Mouse (Mus musculus) lung, postnatal 0 days (tissue): ENCODE data around the gene Cobll1. TPM values are rescaled to one million over a fixed set of nuclear protein-coding genes. Genes with fewer than 3 reads are reported as not detected.

Source experiments
- ATAC-seq: fragments of 200-750 bp; cut with Nextera tagmentation; 2 replicates; pipeline ENCODE4 v1.8.0; 2017; ENCODE audit warnings: moderate library complexity
- DNase-seq: peaks from one replicate; pipeline ENCODE4 v3.0.0-alpha.2; 2016; ENCODE audit warnings: low spot score
- H3K27ac ChIP-seq: fragments of 300-500 bp; sonication (generic); 2 replicates; pipeline ENCODE4 v1.5.1; 2014; ENCODE audit warnings: antibody characterized with exemption, mild to moderate bottlenecking, low read length, mixed read lengths
- H3K27me3 ChIP-seq: fragments of 300-500 bp; sonication (generic); replicated peaks from 2 replicates; pipeline ENCODE4 v1.6.1; 2014; ENCODE audit warnings: low read length, mixed read lengths; ENCODE audit not compliant: insufficient read depth
- H3K36me3 ChIP-seq: fragments of 300-500 bp; sonication (generic); 2 replicates; pipeline ENCODE4 v1.6.1; 2014; ENCODE audit warnings: low read length, mixed read lengths; ENCODE audit not compliant: insufficient read depth
- H3K4me1 ChIP-seq: fragments of 300-500 bp; sonication (generic); 2 replicates; pipeline ENCODE4 v1.6.1; 2014; ENCODE audit warnings: antibody characterized with exemption, low read depth, low read length, mixed read lengths; ENCODE audit not compliant: insufficient read depth
- H3K4me2 ChIP-seq: fragments of 300-500 bp; sonication (generic); replicated peaks from 2 replicates; pipeline ENCODE4 v1.6.1; 2014; ENCODE audit warnings: low read depth, mild to moderate bottlenecking, low read length, moderate library complexity, mixed read lengths
- H3K4me3 ChIP-seq: fragments of 300-500 bp; sonication (generic); 2 replicates; pipeline ENCODE4 v1.5.1; 2014; ENCODE audit warnings: low read depth, low read length
- H3K9ac ChIP-seq: fragments of 300-500 bp; sonication (generic); replicated peaks from 2 replicates; pipeline ENCODE4 v1.6.1; 2014; ENCODE audit warnings: low read depth, mild to moderate bottlenecking
- H3K9me3 ChIP-seq: fragments of 300-500 bp; sonication (generic); 2 replicates; pipeline ENCODE4 v1.6.1; 2016; ENCODE audit warnings: low read length, mixed read lengths
- CTCF ChIP-seq: IDR thresholded peaks from 2 replicates; pipeline ENCODE4 v1.5.1; 2016; ENCODE audit warnings: antibody characterized with exemption, mild to moderate bottlenecking
- EP300 ChIP-seq: IDR thresholded peaks from 2 replicates; pipeline ENCODE4 v1.6.1; 2016; ENCODE audit warnings: antibody characterized with exemption, mild to moderate bottlenecking, control low read depth
- WGBS: fragments of 180-500 bp; shearing (Covaris S2); extraction: QIAGEN DNeasy Blood & Tissue Kit; methylation state at CpG from one replicate; pipeline ENCODE4 v1.1.7; 2014; 5-methylcytosine and 5-hydroxymethylcytosine counted together
- polyA plus RNA-seq: library from polyadenylated mRNA; unstranded; fragments of >200 nt; fragmentation: Nextera tagmentation; extraction: Ambion mirVana; gene quantifications from 2 replicates; pipeline ENCODE4 v1.2.1, GENCODE M21; 2015

Cobll1 gene
- polyA plus RNA-seq, 1 experiment from 2014 or later = 9.4 TPM

DNA sequence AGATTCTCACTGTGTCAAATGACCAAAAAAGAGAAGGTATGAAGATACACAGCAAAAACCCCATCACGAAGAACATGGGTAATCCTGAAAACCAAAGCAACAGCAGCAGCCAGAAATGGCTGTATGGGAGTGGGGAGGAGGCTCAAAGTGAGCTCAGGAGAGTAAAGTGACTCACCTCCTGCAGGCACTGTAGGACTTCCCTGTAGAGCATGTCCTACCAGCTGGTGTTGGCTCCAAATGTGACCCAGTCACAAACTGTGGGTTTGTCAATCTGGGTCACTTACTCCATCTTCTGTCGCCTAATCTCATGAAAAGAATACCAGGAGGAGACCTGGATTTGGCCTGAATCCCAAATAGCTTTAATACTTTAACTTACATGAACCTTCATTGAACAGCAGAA lies 81.9 kb downstream of the Cobll1 start:
- DNase-seq = no peak
- no peak overlapping the region for H3K4me2 ChIP-seq
- TF ChIP-seq CTCF = no peak
- TF ChIP-seq EP300 = no peak
- H3K9ac ChIP-seq = no peak overlapping the region
- H3K9me3 ChIP-seq = no peaks in the 10 kb centered on the region
- WGBS = 74% methylated on average over 2 of the region's 2 CpGs
- no peaks in the 10 kb centered on the region for H3K36me3 ChIP-seq
- H3K4me1 ChIP-seq = no peaks in the 10 kb centered on the region
- H3K27ac ChIP-seq = no peak overlapping the region
- no peaks in the 10 kb centered on the region for H3K27me3 ChIP-seq
- H3K4me3 ChIP-seq = no peak overlapping the region
- no peak for ATAC-seq

DNA sequence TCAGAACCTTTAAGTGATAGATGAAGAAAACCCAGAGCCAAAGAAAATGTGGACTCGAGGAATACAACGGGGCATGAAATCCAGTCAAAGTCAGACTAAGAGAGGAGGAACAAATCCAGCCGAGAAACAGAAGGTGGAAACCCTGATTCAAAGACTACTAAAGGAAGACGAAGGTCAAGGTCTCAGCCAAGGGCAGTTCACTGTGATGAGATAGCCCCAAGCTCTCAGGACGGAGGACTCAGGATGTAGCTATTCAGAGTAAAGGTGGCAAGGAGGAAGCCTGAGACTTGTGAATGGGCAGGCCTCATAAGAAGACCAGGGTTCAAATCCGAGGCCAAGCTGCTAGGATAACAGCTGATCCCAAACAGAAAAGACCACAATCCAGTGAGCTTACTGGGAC lies 90.3 kb downstream of the Cobll1 start:
- Histone ChIP-seq H3K27ac (no peak overlapping the region), H3K4me1 (no peaks in the 10 kb centered on the region), H3K4me3 (no peak overlapping the region), H3K9me3 (no peaks in the 10 kb centered on the region), H3K4me2 (no peak overlapping the region), H3K36me3 (no peaks in the 10 kb centered on the region), H3K9ac (no peak overlapping the region), H3K27me3 (no peaks in the 10 kb centered on the region)
- no peak for DNase-seq
- TF ChIP-seq EP300 (no peak), CTCF (no peak)
- ATAC-seq = no peak
- WGBS = 88% methylated on average over 6 of the region's 6 CpGs

DNA sequence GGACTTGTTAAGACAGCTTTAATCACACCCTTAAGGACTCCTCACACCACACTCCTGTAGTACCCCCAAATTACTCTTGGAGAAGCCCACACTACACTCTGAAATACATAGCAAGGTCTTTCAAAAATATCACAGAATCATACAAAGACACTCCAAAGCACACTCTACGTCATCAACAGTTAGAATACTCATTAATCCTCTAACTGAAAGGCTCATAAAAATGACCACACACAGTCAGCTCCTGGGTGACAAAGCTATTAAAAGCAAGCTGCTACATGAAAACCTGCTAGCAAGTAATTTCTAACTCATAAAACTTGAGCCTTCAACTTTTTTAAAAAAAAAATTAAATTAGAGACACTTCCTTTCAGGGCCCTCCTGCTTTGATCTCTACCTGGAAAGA lies 91.8 kb downstream of the Cobll1 start:
- no peak overlapping the region for H3K27ac ChIP-seq
- WGBS = 73% methylated on average over 1 of the region's 1 CpGs
- TF ChIP-seq CTCF = no peak
- TF ChIP-seq EP300 = no peak
- no peak for DNase-seq
- H3K4me1 ChIP-seq = no peaks in the 10 kb centered on the region
- no peak for ATAC-seq
- H3K9me3 ChIP-seq = no peaks in the 10 kb centered on the region
- H3K4me2 ChIP-seq = no peak overlapping the region
- H3K36me3 ChIP-seq = no peaks in the 10 kb centered on the region
- H3K4me3 ChIP-seq = no peak overlapping the region
- H3K9ac ChIP-seq = no peak overlapping the region
- no peaks in the 10 kb centered on the region for H3K27me3 ChIP-seq

DNA sequence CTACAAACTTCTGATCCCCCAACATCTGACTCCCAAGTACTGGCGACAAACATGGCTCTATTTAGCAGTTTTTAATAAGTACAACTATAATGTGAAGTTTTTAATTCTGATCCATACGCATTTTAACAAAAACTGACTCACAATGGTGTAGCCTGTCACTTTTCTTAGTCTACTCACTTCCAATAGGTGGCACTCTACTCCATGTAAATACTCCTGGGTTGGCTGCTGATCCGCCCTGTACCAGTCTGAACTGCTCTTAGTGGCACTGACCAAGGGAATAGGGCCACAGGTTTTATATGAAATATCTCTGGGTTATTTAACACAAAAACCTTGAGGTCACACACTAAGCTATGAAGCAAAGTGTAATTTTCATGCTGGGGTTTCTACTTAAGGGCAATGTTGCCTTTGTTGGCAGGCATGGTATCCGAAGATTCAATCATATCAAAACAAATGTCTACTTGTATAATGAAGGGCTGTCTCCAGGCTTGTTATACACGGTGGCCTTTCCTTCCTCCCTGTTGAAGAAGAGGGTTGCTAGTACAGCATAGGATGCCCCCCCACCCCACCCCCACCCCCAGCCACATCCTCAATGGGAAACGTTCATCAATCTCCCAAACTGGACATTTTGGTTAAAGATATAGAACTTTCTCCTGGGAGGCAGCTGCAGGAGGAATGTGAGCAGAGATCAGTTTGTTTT lies 93.6 kb downstream of the Cobll1 start:
- TF ChIP-seq EP300 = no peak
- peak; percentile 77 for TF ChIP-seq CTCF
- Histone ChIP-seq H3K9me3 (no peaks in the 10 kb centered on the region), H3K4me1 (no peaks in the 10 kb centered on the region; the same call in 1 of the 2 replicates), H3K4me2 (no peak overlapping the region), H3K4me3 (no peak overlapping the region), H3K27ac (no peak overlapping the region), H3K9ac (no peak overlapping the region), H3K36me3 (no peaks in the 10 kb centered on the region), H3K27me3 (no peaks in the 10 kb centered on the region)
- DNase-seq (peak; percentile 88), ATAC-seq (peak; percentile 83)
- WGBS = 49% methylated on average over 6 of the region's 6 CpGs

DNA sequence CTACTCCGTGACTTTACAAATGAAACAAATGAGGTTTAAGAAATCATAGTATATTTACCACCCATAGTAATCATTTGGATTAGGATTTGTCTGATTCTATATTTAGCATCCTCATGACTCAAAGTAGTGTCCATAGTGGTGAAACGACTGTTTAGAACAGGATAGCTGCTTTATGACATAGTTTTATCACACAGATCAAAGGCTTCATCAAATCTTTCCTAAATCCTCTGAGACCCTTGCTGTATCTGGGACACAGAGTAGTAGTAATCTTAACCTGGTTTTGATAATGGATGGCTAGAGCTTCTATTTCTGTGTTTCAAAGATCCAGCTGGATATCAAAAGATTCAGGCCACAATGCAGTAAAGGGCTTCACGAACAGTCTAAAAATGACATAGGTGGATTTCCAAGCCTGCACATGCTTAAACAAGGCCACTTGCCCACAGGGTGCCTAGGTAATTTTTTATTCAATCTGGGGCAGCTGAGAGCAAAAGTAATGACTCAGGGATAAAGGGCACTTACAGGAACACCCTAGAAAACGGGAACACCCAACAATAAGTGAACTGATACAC lies 98.0 kb downstream of the Cobll1 start:
- no peak for TF ChIP-seq EP300
- TF ChIP-seq CTCF = no peak
- H3K9me3 ChIP-seq = no peaks in the 10 kb centered on the region
- no peak overlapping the region for H3K9ac ChIP-seq
- no peaks in the 10 kb centered on the region for H3K27me3 ChIP-seq
- DNase-seq (no peak), ATAC-seq (no peak)
- WGBS = 58% methylated on average over 4 of the region's 4 CpGs
- no peak overlapping the region for H3K27ac ChIP-seq
- H3K4me3 ChIP-seq = no peak overlapping the region
- H3K4me2 ChIP-seq = no peak overlapping the region
- no peaks in the 10 kb centered on the region for H3K36me3 ChIP-seq
- H3K4me1 ChIP-seq = no peaks in the 10 kb centered on the region; the same call in 1 of the 2 replicates

DNA sequence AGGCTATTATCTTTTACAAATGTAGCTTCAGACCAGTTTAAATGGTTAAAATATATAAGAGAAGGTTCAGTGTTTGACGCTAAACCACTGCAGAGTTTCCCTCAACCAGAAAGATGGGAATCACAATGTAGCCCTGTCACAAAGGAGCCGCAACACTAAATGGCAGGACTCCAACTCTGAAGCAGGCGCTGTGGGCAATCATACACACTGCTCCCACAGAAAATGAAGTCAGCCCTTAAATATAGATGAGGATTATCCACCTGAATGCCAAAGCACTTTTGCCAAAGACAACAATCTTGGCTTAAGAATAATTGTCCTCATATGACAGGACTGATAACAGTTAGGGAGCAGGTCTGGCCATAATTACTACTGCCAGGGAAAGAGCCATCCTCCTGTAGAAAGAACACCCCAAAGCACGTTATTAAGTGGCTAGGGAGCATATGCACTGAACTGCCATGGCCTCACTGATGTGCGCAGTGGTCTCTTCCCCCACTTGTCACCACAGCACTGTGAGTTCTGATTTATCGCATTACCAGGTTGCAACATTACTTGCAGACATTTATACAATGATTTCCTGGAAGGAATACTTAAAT lies 98.8 kb downstream of the Cobll1 start:
- Histone ChIP-seq H3K4me1 (no peaks in the 10 kb centered on the region; the same call in 1 of the 2 replicates), H3K4me3 (no peak overlapping the region), H3K27me3 (no peaks in the 10 kb centered on the region), H3K9me3 (no peaks in the 10 kb centered on the region), H3K36me3 (no peaks in the 10 kb centered on the region), H3K4me2 (no peak overlapping the region), H3K27ac (no peak overlapping the region), H3K9ac (no peak overlapping the region)
- ATAC-seq = no peak
- TF ChIP-seq EP300 (no peak), CTCF (no peak)
- WGBS = 37% methylated on average over 6 of the region's 6 CpGs
- DNase-seq = no peak
